Comparison of ENCODE assay signal across 8 mouse cellular contexts in genomic region chr8:47990386-47990772, GRCm38 (mm10). TPM values are rescaled to one million over a fixed set of nuclear protein-coding genes. Genes with fewer than 3 reads are reported as not detected.
DNase-seq lines count a peak whose midpoint lies in the region; ATAC-seq and TF ChIP-seq lines count a peak whose summit lies in the region.

No protein-coding gene starts in this region.

- no peaks in the 10 kb centered on the region for H3K9me3 ChIP-seq in hindbrain, postnatal 0 days (ENCODE audit: low read length)

- peak; percentile 27; the same call in 1 of the 2 replicates for TF ChIP-seq CTCF in gastrocnemius, adult 2 months (IDR thresholded peaks at IDR 0.05)
- TF ChIP-seq CTCF in hindbrain, postnatal 0 days (IDR thresholded peaks at IDR 0.05; ENCODE audit: low read depth), result peak; percentile 19; the same call in 1 of the 2 replicates
- TF ChIP-seq CTCF in left cerebral cortex, adult 2 months (IDR thresholded peaks at IDR 0.05), result peak; percentile 28

- WGBS in hindbrain, postnatal 0 days, result under 1% methylated on average over 28 of the region's 45 CpGs
- 2% methylated on average over 45 of the region's 45 CpGs for WGBS in macrophage (ENCODE audit: missing documents)

- intact Hi-C loops in gastrocnemius, adult 2 months (cut with DNase I), result loop anchor here (5.0 kb wide), 1 partner anchor 273 kb away; no protein-coding TSS in a partner anchor
- intact Hi-C loops in left cerebral cortex, adult 2 months (cut with DNase I), result no loop called here

- H3K36me3 ChIP-seq in hindbrain, postnatal 0 days (ENCODE audit: insufficient read depth, low read length), result no peaks in the 10 kb centered on the region
- H3K36me3 ChIP-seq in macrophage (ENCODE audit: inconsistent target), result no peaks in the 10 kb centered on the region

- peak overlapping the region; percentile 97 for H3K27ac ChIP-seq in gastrocnemius, adult 2 months
- H3K27ac ChIP-seq in hindbrain, postnatal 0 days, result peak overlapping the region; percentile 80
- H3K27ac ChIP-seq in left cerebral cortex, adult 2 months, result peak overlapping the region; percentile 92
- peak overlapping the region; percentile 75 for H3K27ac ChIP-seq in macrophage

- peak; percentile 71 for ATAC-seq in activated CD4-positive, CD25-positive, alpha-beta regulatory T cell, adult 4 months
- ATAC-seq in common myeloid progenitor, adult 5-6 weeks (replicated peaks; ENCODE audit: low read depth, poor library complexity, severe bottlenecking), result peak; percentile 77
- ATAC-seq in hindbrain, postnatal 0 days, result peak; percentile 97

- H3K9ac ChIP-seq in hindbrain, postnatal 0 days (replicated peaks; ENCODE audit: low read length), result peak overlapping the region; percentile 93

- H3K27me3 ChIP-seq in hindbrain, postnatal 0 days (ENCODE audit: insufficient read depth, low read length), result no peaks in the 10 kb centered on the region

- H3K4me1 ChIP-seq in hindbrain, postnatal 0 days (ENCODE audit: insufficient read depth, low read length), result no peaks in the 10 kb centered on the region; the same call in 1 of the 2 replicates

- H3K79me2 ChIP-seq in macrophage (ENCODE audit: inconsistent target), result peaks cover 43% of the 10 kb centered on the region

- peak overlapping the region; percentile 92 for H3K4me2 ChIP-seq in hindbrain, postnatal 0 days (ENCODE audit: low read depth, low read length)

- DNase-seq in gastrocnemius, adult 2 months, result peak; percentile 98
- DNase-seq in hindbrain, postnatal 0 days (ENCODE audit: low spot score), result peak; percentile 95
- peak; percentile 92 to 93 for DNase-seq in left cerebral cortex, adult 2 months (ENCODE audit: extremely low spot score in 1 of 2, low spot score in 2 of 2)
- peak; percentile 81 for DNase-seq in retina, postnatal 7 days (ENCODE audit: low read depth, low spot score)
- DNase-seq in urinary bladder, adult 18-20 months (ENCODE audit: low spot score in 2 of 2), result peak; percentile 93 to 94

- H3K4me3 ChIP-seq in gastrocnemius, adult 2 months, result peak overlapping the region; percentile 79
- peak overlapping the region; percentile 87 for H3K4me3 ChIP-seq in hindbrain, postnatal 0 days (ENCODE audit: low read length)
- peak overlapping the region; percentile 72 for H3K4me3 ChIP-seq in left cerebral cortex, adult 2 months
- H3K4me3 ChIP-seq in macrophage (ENCODE audit: inconsistent target), result peak overlapping the region; percentile 47; the same call in 1 of the 2 replicates

RNA-seq across cellular contexts. Expression of gene Wwc2, which starts 0.3 kb away (rescaled TPM):
- polyA plus RNA-seq in activated CD4-positive, CD25-positive, alpha-beta regulatory T cell, adult 4 months (2017; shearing (Covaris generic)), result under 1 TPM; 0.09 to 0.32 TPM
- total RNA-seq in common myeloid progenitor, adult 5-6 weeks (2017), result 6.4 and 8.9 TPM in 2 replicates
- 1 to 10 TPM; 5.0 to 8.3 TPM for total RNA-seq in gastrocnemius, adult 2 months (2021)
- 10.0 and 11.2 TPM in 2 replicates for total RNA-seq in hindbrain, postnatal 0 days (2014; rRNA removed)
- polyA plus RNA-seq in hindbrain, postnatal 0 days (2015; fragmentation: Nextera tagmentation; extraction: Ambion mirVana), result 5.2 and 5.3 TPM in 2 replicates
- total RNA-seq in left cerebral cortex, adult 2 months (2021), result 10 to 100 TPM; 24.4 to 24.8 TPM
- total RNA-seq in macrophage (2018; cell fraction: chromatin; rRNA removed), result 10 to 100 TPM in 25 of 26 experiments, 1 to 10 TPM in 1; 9.5 to 37.3 (median 20.5) TPM
- total RNA-seq in macrophage (2018; cell fraction: cytosol; rRNA removed), result 10 to 100 TPM in 12 of 26 experiments, 1 to 10 TPM in 14; 5.1 to 13.7 (median 9.1) TPM
- total RNA-seq in macrophage (2018; cell fraction: nucleus; rRNA removed), result 10 to 100 TPM in 25 of 26 experiments, 1 to 10 TPM in 1; 9.2 to 33.9 (median 16.2) TPM
- polyA plus RNA-seq in macrophage (2018), result 5.6 to 8.6 TPM (median 6.8 TPM) in 3 replicates

Comparison
In these comparisons a context has a peak if more than half of its experiments do, and no peak if none do; other contexts are left out.
1. Peak in every context shown above with its lines: DNase-seq, ATAC-seq, H3K4me3 ChIP-seq and H3K27ac ChIP-seq.